Mouse (Mus musculus) olfactory bulb, adult 2 months (tissue): ENCODE results near the gene Med27.

ENCODE experiments used
- CTCF ChIP-seq: fragments of 200-500 bp; IDR thresholded peaks from 2 replicates; pipeline ENCODE4 v1.5.1; 2012; ENCODE audit warnings: low read depth, mild to moderate bottlenecking, low read length, moderate library complexity; ENCODE audit not compliant: insufficient read depth
- POLR2A ChIP-seq: fragments of 200-500 bp; IDR thresholded peaks from 2 replicates; pipeline ENCODE4 v1.6.1; 2012; ENCODE audit warnings: mild to moderate bottlenecking, low read depth, low read length, moderate library complexity; ENCODE audit not compliant: insufficient read depth

- TF ChIP-seq CTCF (no peak), POLR2A (no peak)
These were observed 56.0 kb downstream of the Med27 start for GRCm38 (mm10) chr2:29402550-29403076.
